Mouse (Mus musculus) kidney, adult 9 months (tissue): ENCODE measurements at regions not wholly inside any gene's neighbourhood (a gene's known extent, or its start where the extent isn't known, plus 50 kb on each side); places are given as distances from the start of the nearest gene placed in this dataset.

Experiments
- DNase-seq: peaks from one replicate; pipeline ENCODE4 v3.0.0; 2022

GRCm38 (mm10) chr10:17284858-17285257 is 438.2 kb upstream of the Cited2 start:
- no peak for DNase-seq

- no peak for DNase-seq
These were observed 435.9 kb upstream of the Cited2 start for GRCm38 (mm10) chr10:17287141-17287540.

- DNase-seq, result no peak
These were observed 434.8 kb upstream of the Cited2 start for GRCm38 (mm10) chr10:17288231-17288630.

DNA sequence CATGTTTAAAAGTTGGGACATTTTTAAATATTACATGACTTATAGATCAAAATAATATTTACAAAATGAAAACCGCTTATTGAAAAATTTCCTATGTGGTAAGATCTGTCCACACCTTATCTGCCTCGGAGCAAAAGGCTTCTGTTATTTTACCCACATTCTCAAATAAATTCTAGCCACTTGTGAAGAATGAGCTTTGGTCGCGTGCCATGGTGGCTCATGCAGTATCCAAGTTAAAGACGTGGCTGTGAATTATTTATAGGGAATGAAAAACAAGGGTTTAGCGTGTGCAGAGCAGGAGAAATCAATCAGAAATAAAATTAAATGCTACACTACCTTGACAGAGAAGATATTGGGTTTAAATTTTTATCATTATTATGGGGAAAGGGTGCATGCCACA is 430.7 kb upstream of the Cited2 start:
- DNase-seq, result peak; percentile 47

- no peak for DNase-seq
These were observed 428.6 kb upstream of the Cited2 start for GRCm38 (mm10) chr10:17294440-17294839.

- DNase-seq, result no peak
These were observed 427.9 kb upstream of the Cited2 start for GRCm38 (mm10) chr10:17295157-17295556.

DNA sequence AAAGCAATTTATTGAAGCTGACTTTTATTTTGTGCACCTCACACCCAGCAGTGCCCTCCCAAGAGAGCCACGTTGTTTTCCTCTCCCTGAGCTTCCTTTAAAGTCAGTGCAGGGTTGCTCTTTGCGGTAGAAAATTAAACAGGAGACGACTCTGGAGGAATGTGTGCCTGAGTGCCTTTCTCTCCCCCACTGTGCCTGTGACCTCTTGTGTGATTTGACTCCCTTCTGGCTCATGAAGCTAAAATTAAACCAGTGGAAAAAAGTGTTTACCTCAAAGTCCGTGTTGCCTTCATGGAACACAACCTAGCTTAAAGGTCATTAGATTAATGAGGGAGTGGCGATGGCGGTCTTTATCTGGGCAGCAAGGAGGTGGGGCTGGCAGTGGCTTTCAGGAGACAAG is 423.4 kb upstream of the Cited2 start:
- peak; percentile 93 for DNase-seq

DNA sequence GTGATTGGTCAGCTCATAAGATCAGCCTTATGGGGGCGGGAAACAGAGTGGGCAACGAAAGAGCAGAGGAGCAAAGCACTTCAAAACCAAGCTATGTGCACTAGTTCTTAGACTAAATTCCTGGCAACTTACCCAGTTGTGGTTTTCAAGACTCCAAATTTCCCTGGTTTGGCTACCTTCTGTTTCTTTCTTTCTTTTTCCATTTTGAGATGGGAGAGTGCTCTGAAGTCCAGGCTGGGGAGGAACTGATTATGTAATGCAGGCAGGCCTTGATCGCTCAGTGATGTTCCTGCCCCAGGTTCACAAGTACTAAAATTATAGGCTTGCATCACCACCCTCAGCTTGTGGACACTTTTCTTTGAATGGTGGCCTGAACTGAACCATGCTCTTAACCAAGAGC is 396.3 kb upstream of the Cited2 start:
- no peak for DNase-seq

DNA sequence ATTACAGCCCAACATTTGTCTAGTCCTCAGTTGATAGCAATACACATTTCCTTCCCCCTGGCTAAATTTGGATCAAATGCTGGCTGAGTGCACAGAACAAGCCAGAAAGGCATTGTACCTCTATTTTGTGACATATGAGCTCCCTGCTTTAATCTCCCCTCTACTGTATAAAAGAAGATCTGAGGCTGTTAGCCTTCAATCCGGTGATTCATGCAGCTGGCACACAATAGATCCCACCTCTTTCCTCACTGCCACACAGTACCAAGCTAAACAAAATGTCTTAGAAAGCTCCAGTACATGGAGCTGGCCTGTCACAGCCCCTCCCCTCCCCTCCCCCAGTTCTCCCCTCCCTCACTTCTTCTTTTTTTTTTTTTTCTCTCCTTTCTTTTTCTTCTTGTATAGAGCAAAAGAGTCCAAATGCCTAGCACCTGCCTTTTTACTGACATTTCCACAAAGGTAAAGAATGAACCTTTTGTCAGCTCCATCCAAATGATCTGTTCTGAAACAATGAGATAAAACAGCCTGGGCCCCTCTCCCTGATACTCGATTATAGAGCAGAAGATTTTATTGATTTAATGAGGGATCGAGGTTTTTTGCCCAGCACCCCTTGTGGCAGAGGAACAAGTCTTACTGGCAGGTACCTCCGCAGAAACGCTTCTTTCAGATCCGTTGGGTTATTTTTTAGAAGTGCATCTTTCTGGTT is 392.0 kb upstream of the Cited2 start:
- DNase-seq, result no peak

DNA sequence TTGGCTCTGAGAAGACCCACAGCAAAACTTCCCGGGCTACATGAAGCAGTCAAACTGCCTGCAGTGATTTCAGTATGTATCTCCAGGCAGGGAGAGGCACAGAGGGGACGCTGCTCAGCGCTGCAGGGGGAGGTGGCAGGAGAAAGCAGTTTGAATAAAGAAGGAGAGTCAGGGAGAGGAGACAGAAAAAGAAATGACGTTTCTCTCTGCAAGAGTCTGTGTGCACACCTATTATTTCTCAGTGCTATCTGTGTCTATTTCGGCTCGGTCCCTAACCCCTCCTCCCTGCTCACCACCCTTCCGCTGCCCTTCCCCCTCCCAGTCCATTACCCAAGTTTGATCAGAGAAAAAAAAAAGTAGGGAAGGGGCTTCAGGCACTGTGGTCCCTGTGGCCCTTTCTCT is 391.4 kb upstream of the Cited2 start:
- no peak for DNase-seq

GRCm38 (mm10) chr10:17332025-17332767 is 390.8 kb upstream of the Cited2 start:
- peak; percentile 19 for DNase-seq

DNA sequence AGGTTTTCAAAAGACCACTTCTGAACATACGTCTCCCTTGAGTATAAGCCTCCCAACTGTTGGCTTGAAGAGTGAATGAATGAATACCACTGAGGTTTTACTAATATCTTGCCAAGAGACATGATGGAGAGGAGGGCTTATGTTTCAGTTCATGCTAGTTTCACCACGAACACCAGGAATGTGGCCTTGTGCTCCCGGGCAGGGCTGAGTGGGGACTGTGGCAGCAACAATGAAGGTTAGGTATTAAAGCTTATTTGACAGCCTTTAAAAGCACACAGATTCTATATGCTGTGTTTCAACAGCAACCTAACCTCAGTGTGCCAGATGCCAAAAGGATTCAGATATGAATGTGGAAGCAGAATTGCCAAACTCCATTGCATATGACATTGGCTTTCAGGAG is 390.0 kb upstream of the Cited2 start:
- DNase-seq, result no peak

- no peak for DNase-seq
These were observed 389.3 kb upstream of the Cited2 start for GRCm38 (mm10) chr10:17333676-17334075.

DNA sequence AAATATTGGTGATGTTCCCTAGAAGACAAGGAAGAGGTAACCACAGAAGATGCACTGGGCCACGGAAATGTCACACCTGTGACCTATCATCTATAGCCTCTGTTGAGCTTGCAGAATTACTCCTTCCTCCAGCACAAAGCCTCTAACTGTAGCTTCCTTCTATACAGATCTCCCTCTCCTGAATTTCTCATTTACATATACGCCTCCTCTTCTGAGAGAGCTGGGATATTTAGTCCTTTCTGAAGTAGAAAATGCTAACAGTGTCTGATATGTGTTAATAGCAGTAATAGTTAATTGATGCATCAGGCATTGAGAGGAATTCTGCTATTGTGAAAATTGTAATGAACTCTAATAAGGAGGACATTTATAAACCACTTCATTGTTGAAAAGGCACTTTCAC is 385.8 kb upstream of the Cited2 start:
- no peak for DNase-seq

- DNase-seq, result no peak
These were observed 379.2 kb upstream of the Cited2 start for GRCm38 (mm10) chr10:17343829-17344228.

DNA sequence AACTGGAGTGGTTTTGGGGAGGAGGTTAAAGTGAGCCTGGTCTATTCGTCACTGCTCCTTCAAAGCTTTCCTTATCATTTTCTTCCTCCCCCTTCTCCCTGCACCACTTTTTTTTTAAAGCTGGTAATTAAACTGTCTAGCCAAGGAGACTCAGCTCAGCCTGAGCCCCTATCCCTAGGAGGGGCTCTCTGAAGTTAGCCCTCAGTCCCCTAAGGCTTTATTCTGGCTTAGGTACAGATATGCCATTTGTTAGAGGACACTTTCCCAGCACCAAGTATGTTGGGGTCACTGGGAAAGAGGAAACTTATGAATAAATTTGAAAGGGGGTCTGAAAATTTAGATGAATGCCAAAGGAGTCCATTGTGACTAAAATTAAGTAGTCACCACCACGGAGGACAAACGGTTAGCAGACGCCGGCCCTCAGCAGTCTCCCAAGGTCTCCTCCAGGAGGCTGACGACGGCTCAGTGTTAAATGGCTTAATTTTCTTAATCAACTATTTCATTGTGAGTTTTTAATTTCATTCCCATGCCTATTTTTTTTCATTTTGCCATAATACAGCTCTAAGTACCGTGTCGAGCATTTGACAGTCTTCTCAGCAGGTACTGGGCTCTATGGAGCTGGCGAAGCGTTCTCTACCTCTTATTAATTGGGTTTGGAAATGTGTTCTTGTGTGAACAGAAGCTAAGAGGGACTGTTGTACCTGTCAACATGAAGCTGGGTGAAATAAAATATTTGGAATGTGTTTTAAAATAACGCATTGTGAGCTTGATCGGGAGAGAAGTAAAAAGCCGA is 370.6 kb upstream of the Cited2 start:
- DNase-seq, result no peak

DNA sequence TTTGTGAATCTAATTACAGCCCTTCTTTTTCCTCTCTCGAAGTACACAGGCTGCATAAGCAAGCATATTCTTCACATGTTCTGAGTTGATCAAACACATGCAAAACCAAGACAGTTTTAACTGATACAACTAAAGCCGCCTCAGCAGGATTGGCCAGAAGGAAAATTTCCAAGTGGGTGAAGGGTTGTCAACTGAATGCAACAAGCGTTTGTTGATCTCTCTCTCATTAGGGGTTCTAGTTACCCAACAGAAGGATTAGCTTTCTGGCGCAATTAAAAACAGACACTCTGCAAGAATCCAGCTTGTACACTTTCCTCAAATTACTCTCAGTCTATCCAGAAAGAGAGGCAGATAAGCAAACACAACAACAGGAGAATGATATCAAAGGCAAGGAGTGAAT is 367.5 kb upstream of the Cited2 start:
- no peak for DNase-seq

DNA sequence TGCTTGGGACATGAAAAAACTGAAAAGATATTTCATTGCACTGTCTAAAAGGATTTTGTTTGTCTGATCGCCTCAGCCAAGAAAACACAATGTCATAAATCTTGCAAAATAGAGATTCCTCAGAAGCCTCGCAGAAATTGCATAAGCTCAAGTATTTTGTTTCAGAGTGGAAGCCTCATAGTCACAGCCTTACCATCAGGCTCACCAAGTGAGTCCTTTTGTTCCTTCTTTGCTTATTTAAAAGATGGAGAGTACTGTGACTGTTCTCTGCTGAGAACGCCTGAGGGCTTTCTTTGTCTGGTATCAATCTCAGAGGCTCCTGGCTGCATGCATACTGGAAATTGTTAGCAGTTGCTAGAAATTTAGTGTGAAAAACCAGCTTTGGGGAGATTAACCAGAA is 367.0 kb upstream of the Cited2 start:
- DNase-seq, result no peak

GRCm38 (mm10) chr10:17362643-17363042 is 360.4 kb upstream of the Cited2 start:
- DNase-seq, result peak; percentile 72

DNA sequence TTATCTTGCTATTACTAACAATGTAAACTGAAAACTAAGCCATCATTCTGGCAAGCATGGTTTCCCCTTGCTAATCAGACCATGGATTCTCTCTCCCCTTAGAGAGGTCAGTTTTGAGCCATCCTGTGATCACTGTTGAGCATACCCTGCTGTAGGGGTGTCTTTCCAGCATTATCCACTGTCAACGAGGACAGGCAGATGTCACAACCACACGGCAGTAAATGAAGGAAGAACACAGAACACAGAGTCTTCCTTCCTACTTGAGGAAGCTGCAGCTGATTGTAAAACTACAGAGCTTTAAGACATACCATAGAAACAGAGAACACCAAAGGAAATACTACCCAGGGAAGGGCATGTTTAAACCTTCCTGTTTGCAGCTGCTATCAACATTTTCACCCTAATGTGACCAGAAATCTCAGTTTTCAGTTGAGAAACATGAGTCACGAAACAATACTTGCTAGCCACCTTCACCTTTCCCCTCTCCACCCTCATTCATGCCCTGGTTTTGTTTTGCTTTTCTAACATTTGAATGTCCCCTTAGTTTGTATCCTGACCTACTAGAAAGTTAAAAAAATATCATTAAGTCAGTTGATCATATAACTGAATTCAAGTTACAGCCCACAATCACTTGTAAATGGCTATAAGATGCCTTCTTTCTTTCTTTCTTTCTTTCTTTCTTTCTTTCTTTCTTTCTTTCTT is 356.8 kb upstream of the Cited2 start:
- DNase-seq, result no peak

DNA sequence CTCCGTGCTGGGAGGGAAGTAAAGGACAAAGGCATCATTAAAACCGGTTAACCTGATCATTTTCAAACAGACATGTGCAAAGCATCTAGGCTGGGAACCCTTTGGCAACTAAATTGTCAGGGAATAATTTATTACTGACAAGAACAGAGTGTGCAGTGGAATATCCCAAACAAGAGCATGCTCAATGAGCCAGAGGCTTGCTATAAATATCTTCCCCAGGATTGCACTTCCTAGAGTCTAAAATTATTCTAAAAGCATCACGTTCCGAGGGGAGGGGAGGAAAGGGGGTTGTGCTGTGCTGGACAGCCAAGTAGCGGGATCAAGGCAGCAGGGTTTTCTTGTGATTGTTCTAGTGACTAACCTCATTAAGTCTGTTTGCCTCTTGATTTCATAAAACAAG is 356.0 kb upstream of the Cited2 start:
- DNase-seq, result peak; percentile 69

DNA sequence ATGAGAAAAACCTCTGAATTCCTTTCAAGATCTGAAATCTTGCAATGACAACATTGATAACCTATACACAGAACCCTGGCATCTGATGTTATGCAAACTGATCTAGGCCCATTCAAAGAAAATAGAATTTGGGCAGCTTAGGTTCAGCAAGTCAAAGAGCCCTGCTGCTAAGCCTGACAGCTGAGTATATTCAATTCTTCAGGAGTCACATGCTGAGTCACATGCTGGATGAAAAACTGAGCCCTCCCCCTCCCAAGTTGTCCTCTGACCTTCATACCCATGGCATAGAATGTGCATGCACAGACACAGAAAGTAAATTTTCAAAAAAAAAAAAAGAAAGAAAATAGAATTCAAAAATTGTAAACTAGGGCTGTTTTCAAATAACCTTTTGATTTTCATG is 355.6 kb upstream of the Cited2 start:
- DNase-seq, result peak; percentile 38

DNA sequence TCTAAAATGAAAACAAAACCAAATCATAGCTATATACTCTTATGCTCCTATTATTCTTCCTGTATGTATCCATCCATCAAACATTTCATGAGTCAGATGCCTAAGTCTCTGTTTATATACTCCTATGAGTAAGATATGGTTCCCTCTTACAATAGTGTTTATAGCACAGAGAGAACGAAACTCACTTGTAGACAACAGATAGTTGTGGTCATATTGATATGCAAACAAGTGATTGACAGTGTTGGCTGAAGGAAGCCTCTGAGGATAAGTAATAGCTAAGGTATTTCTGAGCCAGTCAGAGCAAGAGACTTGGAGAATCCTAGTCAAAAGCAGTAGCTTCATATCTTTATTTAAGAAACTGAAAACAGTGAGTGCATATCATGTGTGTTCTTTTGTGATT is 354.4 kb upstream of the Cited2 start:
- DNase-seq, result no peak
